Mouse (Mus musculus): ENCODE measurements around the gene 1700003F12Rik.

- TF ChIP-seq ZC3H11A (IDR thresholded peaks at IDR 0.05; ENCODE audit: borderline replicate concordance, low read depth, low read length) (no peak), HCFC1 (IDR thresholded peaks at IDR 0.05; ENCODE audit: borderline replicate concordance, insufficient read depth, low read length) (no peak), MAFK (IDR thresholded peaks at IDR 0.05; ENCODE audit: insufficient read depth, low read depth, low read length) (no peak), CHD2 (IDR thresholded peaks at IDR 0.05; ENCODE audit: low read depth, low read length) (no peak)
Observed at GRCm38 (mm10) chr2:154563612-154564170, 16.8 kb downstream of the 1700003F12Rik start.
